Mouse (Mus musculus) neural tube, embryonic 11.5 days (tissue): ENCODE results near the gene Fyn. TPM values are rescaled to one million over a fixed set of nuclear protein-coding genes. Genes with fewer than 3 reads are reported as not detected.

Experiments
- ATAC-seq: fragments of 200-750 bp; cut with Nextera tagmentation; 2 replicates; pipeline ENCODE4 v1.8.0; 2017; ENCODE audit warnings: moderate number of reproducible peaks, mild to moderate bottlenecking, moderate TSS enrichment, moderate library complexity; ENCODE audit not compliant: insufficient read depth, low FRiP score, low TSS enrichment
- DNase-seq: peaks from one replicate; pipeline ENCODE4 v3.0.0-alpha.2; 2015; ENCODE audit warnings: low spot score
- H3K27ac ChIP-seq: fragments of 300-500 bp; sonication (generic); 2 replicates; pipeline ENCODE4 v1.5.1; 2014; ENCODE audit warnings: low read depth, mild to moderate bottlenecking, low read length
- H3K27me3 ChIP-seq: fragments of 300-500 bp; sonication (generic); 2 replicates; pipeline ENCODE4 v1.6.1; 2014; ENCODE audit warnings: mild to moderate bottlenecking, low read length, mixed read lengths; ENCODE audit not compliant: control insufficient read depth, insufficient read depth
- H3K36me3 ChIP-seq: fragments of 300-500 bp; sonication (generic); 2 replicates; pipeline ENCODE4 v1.6.1; 2014; ENCODE audit warnings: mild to moderate bottlenecking, low read length, moderate library complexity, mixed read lengths; ENCODE audit not compliant: control insufficient read depth, insufficient read depth
- H3K4me1 ChIP-seq: fragments of 300-500 bp; sonication (generic); 2 replicates; pipeline ENCODE4 v1.6.1; 2014; ENCODE audit warnings: low read length, mixed read lengths; ENCODE audit not compliant: control insufficient read depth, insufficient read depth
- H3K4me2 ChIP-seq: fragments of 300-500 bp; sonication (generic); 2 replicates; pipeline ENCODE4 v1.6.1; 2014; ENCODE audit warnings: low read depth, mild to moderate bottlenecking, moderate library complexity
- H3K4me3 ChIP-seq: fragments of 300-500 bp; sonication (generic); 2 replicates; pipeline ENCODE4 v1.5.1; 2014; ENCODE audit warnings: low read depth, low read length
- H3K9ac ChIP-seq: fragments of 300-500 bp; sonication (generic); 2 replicates; pipeline ENCODE4 v1.6.1; 2014; ENCODE audit warnings: mild to moderate bottlenecking, low read length
- H3K9me3 ChIP-seq: fragments of 300-500 bp; sonication (generic); 2 replicates; pipeline ENCODE4 v1.6.1; 2016; ENCODE audit warnings: low read length; ENCODE audit not compliant: control insufficient read depth
- WGBS: fragments of 180-500 bp; shearing (Covaris S2); extraction: QIAGEN DNeasy Blood & Tissue Kit; methylation state at CpG from one replicate; pipeline ENCODE4 v1.1.7; 2014; 5-methylcytosine and 5-hydroxymethylcytosine counted together
- polyA plus RNA-seq: library from polyadenylated mRNA; unstranded; fragments of >200 nt; fragmentation: Nextera tagmentation; extraction: Ambion mirVana; gene quantifications from 2 replicates; pipeline ENCODE4 v1.2.1, GENCODE M21; 2014

The Fyn gene
- polyA plus RNA-seq, 1 experiment from 2014 or later = 66.0 TPM

- no peaks in the 10 kb centered on the region for H3K27me3 ChIP-seq
- 74% methylated on average over 3 of the region's 3 CpGs for WGBS
- no peak overlapping the region for H3K9ac ChIP-seq
- H3K4me2 ChIP-seq = no peak overlapping the region
- H3K27ac ChIP-seq = no peak overlapping the region
- DNase-seq (no peak), ATAC-seq (no peak)
- no peaks in the 10 kb centered on the region for H3K9me3 ChIP-seq
- H3K36me3 ChIP-seq = no peaks in the 10 kb centered on the region
- H3K4me1 ChIP-seq = peaks cover 18% of the 10 kb centered on the region
- no peak overlapping the region for H3K4me3 ChIP-seq
Observed at GRCm38 (mm10) chr10:39547369-39548074, 178.9 kb downstream of the Fyn start.

DNA sequence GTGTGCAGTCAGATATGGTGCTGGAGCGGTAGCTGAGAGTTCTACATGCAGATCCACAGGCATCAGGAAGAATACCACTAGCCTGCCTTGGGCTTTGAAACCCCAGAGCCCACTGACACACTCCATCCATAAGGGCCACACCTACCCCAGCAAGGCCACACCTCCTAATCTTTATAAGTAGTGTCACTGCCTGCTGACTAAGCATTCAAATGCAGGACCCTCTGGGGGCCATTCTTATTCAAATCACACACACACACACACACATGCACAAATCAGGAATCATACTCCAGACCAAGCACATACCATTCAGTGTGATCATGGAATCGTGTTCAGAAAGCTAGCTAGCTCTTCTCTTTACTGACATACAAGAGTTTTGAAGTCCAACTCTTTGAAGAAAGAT lies 182.1 kb downstream of the Fyn start:
- H3K36me3 ChIP-seq = no peaks in the 10 kb centered on the region; the same call in 1 of the 2 replicates
- DNase-seq = no peak
- no peak for ATAC-seq
- no peaks in the 10 kb centered on the region for H3K9me3 ChIP-seq
- H3K4me1 ChIP-seq = peaks cover 36% of the 10 kb centered on the region
- H3K27me3 ChIP-seq = no peaks in the 10 kb centered on the region
- H3K27ac ChIP-seq = no peak overlapping the region; the same call in 1 of the 2 replicates
- 76% methylated on average over 2 of the region's 2 CpGs for WGBS
- H3K9ac ChIP-seq = no peak overlapping the region
- no peak overlapping the region for H3K4me2 ChIP-seq
- no peak overlapping the region for H3K4me3 ChIP-seq

DNA sequence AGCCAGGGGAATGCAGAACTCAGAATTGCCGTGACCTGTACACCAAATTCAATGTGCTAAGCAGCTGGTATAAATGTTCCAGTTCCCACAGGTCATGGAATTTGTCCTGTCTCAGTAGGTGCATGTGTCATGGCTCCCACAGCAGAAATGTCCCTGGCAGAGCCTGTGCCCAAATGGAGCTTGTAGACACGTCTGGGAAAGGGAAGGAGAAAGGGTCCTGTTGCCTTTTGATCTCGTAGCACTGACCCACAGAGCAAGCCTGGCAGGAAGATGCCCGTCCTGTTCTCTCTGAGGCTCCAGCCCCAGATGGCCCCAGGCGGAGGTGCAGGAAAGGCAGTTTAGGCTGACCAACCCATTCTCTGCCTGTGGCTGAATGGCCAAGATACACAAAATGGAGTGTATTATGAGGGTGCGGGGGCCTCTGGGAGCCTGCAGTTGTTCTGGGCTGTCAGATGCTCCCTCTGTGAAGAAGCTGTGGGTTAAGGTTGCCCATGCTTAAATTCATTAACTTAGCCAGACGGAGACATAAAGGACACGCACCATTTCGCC lies 183.1 kb downstream of the Fyn start:
- H3K4me3 ChIP-seq = no peak overlapping the region
- DNase-seq (no peak), ATAC-seq (0 out of 2 replicates have a peak, but pooled peaks have one; percentile 18)
- no peak overlapping the region for H3K4me2 ChIP-seq
- no peaks in the 10 kb centered on the region for H3K27me3 ChIP-seq
- no peaks in the 10 kb centered on the region for H3K9me3 ChIP-seq
- H3K36me3 ChIP-seq = no peaks in the 10 kb centered on the region; the same call in 1 of the 2 replicates
- WGBS = 45% methylated on average over 9 of the region's 9 CpGs
- H3K9ac ChIP-seq = peak overlapping the region; percentile 42
- peaks cover 43% of the 10 kb centered on the region for H3K4me1 ChIP-seq
- peak overlapping the region; percentile 87 for H3K27ac ChIP-seq

- no peaks in the 10 kb centered on the region for H3K9me3 ChIP-seq
- H3K9ac ChIP-seq = peak overlapping the region; percentile 42
- no peak overlapping the region for H3K4me3 ChIP-seq
- 15% methylated on average over 6 of the region's 6 CpGs for WGBS
- no peaks in the 10 kb centered on the region for H3K27me3 ChIP-seq
- H3K4me1 ChIP-seq = peaks cover 43% of the 10 kb centered on the region
- peak; percentile 62 for ATAC-seq
- DNase-seq = peak; percentile 66
- H3K4me2 ChIP-seq = no peak overlapping the region
- H3K27ac ChIP-seq = peak overlapping the region; percentile 87
- no peaks in the 10 kb centered on the region; the same call in 1 of the 2 replicates for H3K36me3 ChIP-seq
Observed at GRCm38 (mm10) chr10:39552351-39552814, 183.7 kb downstream of the Fyn start.

DNA sequence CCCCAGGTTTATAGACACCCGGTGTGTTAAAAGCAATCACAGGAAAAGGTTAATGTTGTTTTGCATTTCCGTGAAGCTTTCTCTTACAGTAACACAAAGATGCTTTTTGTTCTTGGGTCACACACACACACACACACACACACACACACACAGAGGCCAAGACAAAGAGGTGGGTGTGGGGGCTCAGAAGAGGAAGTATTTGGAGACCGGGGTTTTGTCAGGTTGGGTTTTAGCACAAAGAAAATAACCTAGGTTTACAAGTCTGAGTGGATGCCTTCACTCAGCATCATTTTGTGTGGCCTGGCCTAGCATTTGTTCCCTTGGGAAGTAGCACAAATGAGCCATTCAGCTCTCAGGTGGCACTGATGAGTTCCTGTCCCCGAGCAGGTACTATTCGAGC lies 184.2 kb downstream of the Fyn start:
- Histone ChIP-seq H3K27ac (peak overlapping the region; percentile 39), H3K27me3 (no peaks in the 10 kb centered on the region), H3K9me3 (no peaks in the 10 kb centered on the region), H3K9ac (no peak overlapping the region), H3K4me2 (no peak overlapping the region), H3K36me3 (no peaks in the 10 kb centered on the region; the same call in 1 of the 2 replicates), H3K4me3 (no peak overlapping the region), H3K4me1 (peaks cover 46% of the 10 kb centered on the region)
- DNase-seq = no peak
- no peak for ATAC-seq
- WGBS = 37% methylated on average over 5 of the region's 5 CpGs

GRCm38 (mm10) chr10:39555289-39555715 lies 186.6 kb downstream of the Fyn start:
- no peaks in the 10 kb centered on the region; the same call in 1 of the 2 replicates for H3K36me3 ChIP-seq
- H3K27me3 ChIP-seq = no peaks in the 10 kb centered on the region
- H3K9me3 ChIP-seq = no peaks in the 10 kb centered on the region
- no peak for DNase-seq
- peaks cover 52% of the 10 kb centered on the region for H3K4me1 ChIP-seq
- no peak overlapping the region for H3K4me2 ChIP-seq
- H3K27ac ChIP-seq = peak overlapping the region; percentile 60
- H3K4me3 ChIP-seq = no peak overlapping the region
- H3K9ac ChIP-seq = no peak overlapping the region; the same call in 1 of the 2 replicates
- WGBS = 16% methylated on average over 7 of the region's 7 CpGs
- no peak for ATAC-seq

- ATAC-seq (no peak), DNase-seq (no peak)
- no peak overlapping the region for H3K4me3 ChIP-seq
- 41% methylated on average over 5 of the region's 5 CpGs for WGBS
- H3K36me3 ChIP-seq = no peaks in the 10 kb centered on the region; the same call in 1 of the 2 replicates
- no peak overlapping the region for H3K4me2 ChIP-seq
- no peaks in the 10 kb centered on the region for H3K9me3 ChIP-seq
- no peak overlapping the region for H3K9ac ChIP-seq
- no peaks in the 10 kb centered on the region for H3K27me3 ChIP-seq
- peaks cover 52% of the 10 kb centered on the region for H3K4me1 ChIP-seq
- peak overlapping the region; percentile 60 for H3K27ac ChIP-seq
Observed at GRCm38 (mm10) chr10:39555740-39556139, 187.1 kb downstream of the Fyn start.

GRCm38 (mm10) chr10:39557360-39557759 lies 188.7 kb downstream of the Fyn start:
- Histone ChIP-seq H3K4me3 (no peak overlapping the region), H3K9me3 (no peaks in the 10 kb centered on the region), H3K9ac (no peak overlapping the region), H3K27ac (no peak overlapping the region), H3K36me3 (no peaks in the 10 kb centered on the region; the same call in 1 of the 2 replicates), H3K4me2 (no peak overlapping the region), H3K4me1 (peaks cover 36% of the 10 kb centered on the region), H3K27me3 (no peaks in the 10 kb centered on the region)
- ATAC-seq (no peak), DNase-seq (no peak)
- WGBS = 76% methylated on average over 9 of the region's 9 CpGs
